Mouse (Mus musculus) heart, embryonic 13.5 days (tissue): ENCODE results near the gene Cd3eap. TPM values are rescaled to one million over a fixed set of nuclear protein-coding genes. Genes with fewer than 3 reads are reported as not detected.

Experiments used
- ATAC-seq: fragments of 200-750 bp; cut with Nextera tagmentation; 2 replicates; pipeline ENCODE4 v1.8.0; 2017; ENCODE audit warnings: moderate TSS enrichment; ENCODE audit not compliant: insufficient number of reproducible peaks, low FRiP score, low TSS enrichment; ENCODE audit errors: extremely low read depth
- H3K27ac ChIP-seq: fragments of 300-500 bp; sonication (generic); replicated peaks from 2 replicates; pipeline ENCODE4 v1.5.1; 2015; ENCODE audit warnings: moderate library complexity, mild to moderate bottlenecking, inconsistent platforms
- H3K27me3 ChIP-seq: fragments of 300-500 bp; sonication (generic); replicated peaks from 2 replicates; pipeline ENCODE4 v1.6.1; 2015; ENCODE audit warnings: mild to moderate bottlenecking, inconsistent platforms
- H3K36me3 ChIP-seq: fragments of 300-500 bp; sonication (generic); 2 replicates; pipeline ENCODE4 v1.6.1; 2015; ENCODE audit warnings: mild to moderate bottlenecking, inconsistent platforms
- H3K4me1 ChIP-seq: fragments of 300-500 bp; sonication (generic); 2 replicates; pipeline ENCODE4 v1.6.1; 2015; ENCODE audit warnings: inconsistent platforms
- H3K4me2 ChIP-seq: fragments of 300-500 bp; sonication (generic); 2 replicates; pipeline ENCODE4 v1.6.1; 2015; ENCODE audit warnings: inconsistent platforms, mild to moderate bottlenecking, moderate library complexity
- H3K4me3 ChIP-seq: fragments of 300-500 bp; sonication (generic); 2 replicates; pipeline ENCODE4 v1.5.1; 2015; ENCODE audit warnings: moderate library complexity, mild to moderate bottlenecking, inconsistent platforms
- H3K9ac ChIP-seq: fragments of 300-500 bp; sonication (generic); 2 replicates; pipeline ENCODE4 v1.6.1; 2015; ENCODE audit warnings: inconsistent platforms, mild to moderate bottlenecking, moderate library complexity
- H3K9me3 ChIP-seq: fragments of 300-500 bp; sonication (generic); 2 replicates; pipeline ENCODE4 v1.6.1; 2016; ENCODE audit warnings: inconsistent platforms
- WGBS: fragments of 180-500 bp; shearing (Covaris S2); methylation state at CpG from one replicate; pipeline ENCODE4 v1.1.7; 2015; ENCODE audit warnings: mixed read lengths; 5-methylcytosine and 5-hydroxymethylcytosine counted together
- polyA plus RNA-seq: library from polyadenylated mRNA; unstranded; fragments of >200 nt; fragmentation: Nextera tagmentation; extraction: Ambion mirVana; gene quantifications from 2 replicates; pipeline ENCODE4 v1.2.1, GENCODE M21; 2015

Cd3eap gene
- polyA plus RNA-seq, result 17.4 and 19.8 TPM in 2 replicates

DNA sequence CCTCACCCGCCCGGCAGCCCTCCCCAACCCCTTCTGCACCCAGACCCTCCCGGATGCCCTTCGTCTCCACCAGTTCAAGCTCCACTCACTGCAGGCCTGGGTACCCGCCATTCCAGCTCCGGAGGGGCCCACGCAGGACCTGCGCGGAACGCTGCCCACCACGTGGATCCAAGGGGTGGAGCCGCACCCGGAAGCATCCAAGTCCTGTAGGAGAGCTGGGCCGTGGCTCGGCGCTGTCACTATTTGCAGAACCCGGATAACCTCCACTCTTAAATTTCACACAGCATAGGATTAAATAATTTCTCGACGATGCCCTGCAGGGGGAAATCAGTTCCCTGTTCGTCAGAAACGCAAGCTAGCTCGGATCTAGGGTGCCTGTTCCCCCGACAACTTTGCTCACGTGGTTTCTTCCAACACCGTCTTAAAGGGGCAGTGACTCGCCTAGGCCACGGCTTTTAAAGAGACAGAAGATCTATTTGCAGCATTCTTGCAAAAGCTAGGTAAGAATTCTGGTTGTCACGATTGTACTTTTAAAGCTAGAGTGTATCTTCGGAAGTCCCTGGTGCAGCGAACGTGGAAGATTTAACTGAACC is at the start of gene Cd3eap, which contains the start of gene Ppp1r13l:
Gene Cd3eap, minus strand, starts transcription at position 185 of the 593 bp plus-strand sequence.
Gene Ppp1r13l, plus strand, starts transcription at position 451 of the 593 bp plus-strand sequence.
- Histone ChIP-seq H3K4me2 (peak within 1 kb of the TSS; percentile 99), H3K27me3 (no peaks in the 10 kb centered on the region), H3K4me3 (peak within 1 kb of the TSS; percentile 62), H3K4me1 (peaks cover 47% of the 10 kb centered on the region), H3K9ac (peak within 1 kb of the TSS; percentile 89), H3K36me3 (peaks cover 38% of the 10 kb centered on the region), H3K9me3 (no peaks in the 10 kb centered on the region), H3K27ac (peak within 1 kb of the TSS; percentile 88)
- under 1% methylated on average over 31 of the region's 31 CpGs for WGBS
- ATAC-seq, result peak; percentile 53

DNA sequence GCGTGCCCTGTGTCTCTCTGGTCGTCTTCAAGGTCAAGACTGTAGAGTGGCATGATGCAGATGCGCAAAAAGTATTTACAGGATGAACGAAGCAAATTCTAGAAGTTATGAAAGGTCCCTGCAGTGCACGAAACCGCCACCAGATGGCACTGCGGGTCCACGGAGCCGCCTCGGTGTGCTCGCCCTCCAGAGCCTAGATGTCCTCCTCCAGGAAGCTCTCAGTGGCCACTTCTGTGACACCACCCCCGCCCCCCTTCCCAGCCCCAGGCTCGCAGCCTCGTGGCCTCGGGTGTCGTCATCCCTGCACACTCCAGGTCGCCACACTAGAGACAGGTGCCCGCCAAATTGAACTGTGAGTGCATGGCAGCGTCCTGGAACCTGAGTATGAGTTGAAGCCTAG is 46.1 kb upstream of the Cd3eap start:
- Histone ChIP-seq H3K36me3 (no peaks in the 10 kb centered on the region), H3K4me3 (0 out of 2 replicates have a peak overlapping the region, but pooled peaks have one; percentile 19), H3K9ac (0 out of 2 replicates have a peak overlapping the region, but pooled peaks have one; percentile 61), H3K9me3 (peaks cover 6% of the 10 kb centered on the region), H3K27ac (no peak overlapping the region), H3K27me3 (peaks cover 54% of the 10 kb centered on the region), H3K4me1 (peaks cover 27% of the 10 kb centered on the region), H3K4me2 (peak overlapping the region; percentile 52)
- ATAC-seq, result no peak; the same call in 1 of the 2 replicates
- WGBS, result 2% methylated on average over 19 of the region's 19 CpGs

DNA sequence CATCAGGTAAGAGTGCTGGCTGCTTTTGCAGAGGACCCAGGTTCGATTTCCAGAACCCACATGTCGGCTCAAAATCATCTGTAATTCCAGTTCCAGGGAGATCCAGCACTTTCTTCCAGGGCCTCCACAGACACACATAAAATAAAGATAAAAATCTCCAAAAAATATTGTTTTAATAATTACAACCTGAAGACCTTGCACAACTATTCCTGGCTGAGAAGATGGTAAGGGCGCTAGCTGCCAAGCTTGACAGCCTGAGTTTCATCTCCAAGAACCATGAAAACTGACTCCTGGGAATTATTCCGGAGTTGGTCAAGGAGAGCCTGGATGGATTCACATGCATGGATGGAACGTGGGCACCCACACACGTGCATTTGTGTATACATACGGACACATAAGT is 45.2 kb upstream of the Cd3eap start, which contains the start of gene Ckm:
Gene Ckm, plus strand, starts transcription at position 301 of the 400 bp plus-strand sequence.
- H3K36me3 ChIP-seq, result no peaks in the 10 kb centered on the region
- peaks cover 6% of the 10 kb centered on the region for H3K9me3 ChIP-seq
- ATAC-seq, result no peak
- H3K9ac ChIP-seq, result peak within 1 kb of the TSS; percentile 80
- 47% methylated on average over 7 of the region's 7 CpGs for WGBS
- H3K27ac ChIP-seq, result no peak within 1 kb of the TSS
- peak within 1 kb of the TSS; percentile 70 for H3K4me3 ChIP-seq
- peaks cover 61% of the 10 kb centered on the region for H3K27me3 ChIP-seq
- peak within 1 kb of the TSS; percentile 98 for H3K4me2 ChIP-seq
- H3K4me1 ChIP-seq, result peaks cover 24% of the 10 kb centered on the region

DNA sequence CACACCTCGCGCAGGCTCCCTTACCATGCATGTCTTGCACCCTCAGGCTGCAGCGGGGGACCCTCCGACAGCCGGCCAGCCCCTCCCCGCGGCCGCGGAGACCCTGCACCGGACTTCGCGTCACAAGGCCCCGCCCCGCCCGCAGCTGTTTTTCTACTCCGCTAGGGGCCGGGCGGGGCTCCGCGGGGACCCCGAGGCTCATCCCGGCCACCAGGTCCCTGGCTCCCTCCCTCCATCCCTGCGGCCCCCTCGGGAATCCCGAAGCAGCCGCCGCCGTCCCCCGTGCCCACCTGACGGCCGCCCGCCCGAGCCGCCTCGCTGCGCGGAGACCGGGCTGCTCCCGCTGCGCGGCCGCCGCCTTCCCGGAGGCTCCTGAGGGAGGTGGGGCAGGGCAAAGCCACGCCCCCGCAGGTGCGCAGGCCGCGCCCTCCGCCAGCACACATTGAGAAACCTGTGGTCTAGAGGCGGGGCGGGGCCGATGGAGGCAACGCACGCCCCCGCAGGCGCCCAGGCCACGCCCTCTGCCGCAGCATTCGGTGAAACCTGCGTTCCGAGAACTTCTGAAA is 44.5 kb upstream of the Cd3eap start, which contains the start of gene Klc3:
Gene Klc3, minus strand, starts transcription at position 374 of the 566 bp plus-strand sequence.
- Histone ChIP-seq H3K4me2 (peak within 1 kb of the TSS; percentile 98), H3K27me3 (peaks cover 68% of the 10 kb centered on the region), H3K27ac (no peak within 1 kb of the TSS), H3K36me3 (no peaks in the 10 kb centered on the region), H3K9ac (peak within 1 kb of the TSS; percentile 80), H3K4me3 (peak within 1 kb of the TSS; percentile 70), H3K9me3 (peaks cover 6% of the 10 kb centered on the region), H3K4me1 (peaks cover 23% of the 10 kb centered on the region)
- WGBS, result 1% methylated on average over 62 of the region's 62 CpGs
- ATAC-seq, result peak; percentile 66

DNA sequence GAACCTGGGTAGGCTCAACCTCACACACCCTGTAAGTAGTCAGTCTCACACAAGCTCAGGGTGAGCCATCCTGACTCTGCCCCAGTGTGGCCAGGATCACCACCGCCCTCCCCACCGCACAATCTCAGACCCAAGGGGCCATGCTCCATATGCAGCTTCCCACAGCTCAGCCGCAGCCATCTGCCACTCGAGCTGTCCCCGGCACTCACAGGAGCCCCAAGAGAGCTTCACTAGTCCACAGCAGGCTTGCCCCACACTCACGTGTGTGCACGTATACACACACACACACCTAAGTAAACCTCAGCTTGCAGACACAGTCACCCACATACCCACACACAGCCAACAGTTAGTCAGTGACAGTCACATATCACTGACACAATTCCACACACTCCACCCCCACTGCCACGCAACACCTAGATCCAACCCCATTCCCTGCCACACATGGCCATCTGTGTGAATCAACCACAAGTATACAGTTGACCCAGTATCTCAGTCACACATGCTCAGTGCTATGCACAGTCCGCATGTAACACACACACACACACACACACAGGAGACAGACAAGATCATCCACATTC is 43.3 kb upstream of the Cd3eap start:
- Histone ChIP-seq H3K9me3 (peaks cover 6% of the 10 kb centered on the region), H3K27ac (no peak overlapping the region), H3K9ac (no peak overlapping the region), H3K4me1 (peaks cover 23% of the 10 kb centered on the region), H3K4me2 (no peak overlapping the region), H3K36me3 (no peaks in the 10 kb centered on the region), H3K4me3 (no peak overlapping the region), H3K27me3 (peaks cover 68% of the 10 kb centered on the region)
- WGBS, result 80% methylated on average over 9 of the region's 9 CpGs
- no peak for ATAC-seq

DNA sequence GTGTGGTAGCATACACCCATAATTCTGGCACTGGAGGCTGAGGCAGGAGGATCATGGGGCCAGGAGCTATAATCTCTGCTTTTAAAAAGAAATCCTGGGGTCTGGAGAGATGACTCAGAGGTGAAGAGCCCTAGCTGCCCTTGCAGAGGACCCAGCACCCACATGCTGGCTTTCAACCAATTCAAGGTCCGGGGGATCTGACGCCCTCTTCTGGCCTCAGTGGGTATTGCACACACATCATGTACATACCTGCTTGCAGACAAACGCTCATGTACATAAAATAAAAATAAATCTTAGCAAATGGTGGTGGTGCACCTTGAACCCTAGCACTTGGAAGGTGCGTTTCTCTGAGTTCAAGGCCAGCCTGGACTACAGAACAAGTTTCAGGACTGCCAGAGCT is 41.7 kb upstream of the Cd3eap start:
- Histone ChIP-seq H3K4me1 (peaks cover 23% of the 10 kb centered on the region), H3K36me3 (peaks cover under 1% of the 10 kb centered on the region; the same call in 1 of the 2 replicates), H3K27ac (no peak overlapping the region), H3K4me3 (no peak overlapping the region), H3K9ac (no peak overlapping the region), H3K9me3 (peaks cover 6% of the 10 kb centered on the region), H3K4me2 (no peak overlapping the region), H3K27me3 (peaks cover 62% of the 10 kb centered on the region)
- no peak for ATAC-seq
- WGBS, result 73% methylated on average over 4 of the region's 4 CpGs

DNA sequence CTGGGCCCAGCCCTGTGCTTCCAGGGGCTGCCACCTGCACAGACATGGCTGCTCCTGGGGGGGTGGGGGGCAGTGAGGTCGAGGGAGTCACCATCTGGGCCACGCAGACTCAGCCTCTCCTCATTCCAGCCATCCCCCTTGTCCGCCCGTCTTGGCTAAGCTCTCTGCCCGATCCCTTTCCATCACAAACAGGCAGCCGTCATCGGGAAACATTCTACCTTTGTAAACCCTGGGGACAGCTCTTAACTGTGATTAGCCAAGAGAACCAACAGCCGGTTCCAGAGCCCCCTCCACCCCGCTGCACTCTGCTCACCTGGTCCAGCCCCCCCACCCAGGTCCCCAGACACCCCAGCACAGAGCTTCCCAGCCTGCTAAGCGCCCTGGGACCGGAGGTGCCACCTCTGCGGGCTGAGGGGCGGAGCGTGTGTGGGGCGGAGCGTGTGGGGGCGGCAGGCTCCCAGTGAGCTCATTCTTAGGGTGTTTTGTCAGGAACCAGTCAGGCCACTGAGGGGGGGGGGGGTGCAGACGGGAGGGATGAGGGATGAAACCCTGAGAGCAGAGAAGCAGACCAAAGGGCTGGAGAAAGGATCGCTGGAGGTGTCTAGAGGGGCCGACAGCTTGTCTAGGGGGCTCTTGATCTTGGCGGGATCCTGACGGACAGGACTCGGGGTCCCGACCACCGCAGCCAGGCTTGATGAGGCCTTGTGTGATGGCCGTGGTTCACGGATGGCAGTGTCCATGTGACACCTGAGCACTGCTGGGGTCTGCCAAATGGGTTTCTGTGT is 40.4 kb upstream of the Cd3eap start:
- WGBS, result 2% methylated on average over 27 of the region's 27 CpGs
- peaks cover 13% of the 10 kb centered on the region for H3K36me3 ChIP-seq
- peaks cover 20% of the 10 kb centered on the region for H3K4me1 ChIP-seq
- H3K4me2 ChIP-seq, result peak overlapping the region; percentile 70
- ATAC-seq, result no peak
- peak overlapping the region; percentile 45 for H3K4me3 ChIP-seq
- peaks cover 6% of the 10 kb centered on the region for H3K9me3 ChIP-seq
- H3K9ac ChIP-seq, result peak overlapping the region; percentile 73
- no peak overlapping the region for H3K27ac ChIP-seq
- peaks cover 56% of the 10 kb centered on the region for H3K27me3 ChIP-seq

DNA sequence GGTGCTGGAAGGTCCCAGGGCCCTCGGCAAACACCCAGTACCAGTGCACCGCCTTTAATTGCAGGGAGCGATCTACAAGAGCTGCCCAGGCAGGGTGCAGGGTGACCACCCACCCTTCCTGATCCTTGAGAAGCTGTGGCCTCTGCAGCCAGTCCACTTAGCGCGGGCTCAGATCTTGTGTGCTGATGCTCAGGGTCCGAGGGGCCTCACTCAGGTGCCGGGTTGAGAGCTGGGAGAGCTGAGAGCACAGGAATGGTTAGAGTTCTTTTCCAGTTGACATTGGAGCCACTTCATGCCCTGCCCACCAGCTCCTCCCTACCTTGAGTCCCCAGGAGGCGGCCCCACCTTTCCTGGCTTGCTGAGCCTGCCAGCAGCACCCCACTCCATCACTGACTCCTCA is 35.2 kb upstream of the Cd3eap start:
- ATAC-seq, result no peak
- Histone ChIP-seq H3K4me1 (peaks cover 4% of the 10 kb centered on the region; the same call in 1 of the 2 replicates), H3K36me3 (peaks cover 65% of the 10 kb centered on the region), H3K27me3 (peaks cover 7% of the 10 kb centered on the region; the same call in 1 of the 2 replicates), H3K9me3 (no peaks in the 10 kb centered on the region), H3K9ac (no peak overlapping the region), H3K27ac (no peak overlapping the region), H3K4me3 (no peak overlapping the region), H3K4me2 (no peak overlapping the region)
- WGBS, result 85% methylated on average over 8 of the region's 8 CpGs

DNA sequence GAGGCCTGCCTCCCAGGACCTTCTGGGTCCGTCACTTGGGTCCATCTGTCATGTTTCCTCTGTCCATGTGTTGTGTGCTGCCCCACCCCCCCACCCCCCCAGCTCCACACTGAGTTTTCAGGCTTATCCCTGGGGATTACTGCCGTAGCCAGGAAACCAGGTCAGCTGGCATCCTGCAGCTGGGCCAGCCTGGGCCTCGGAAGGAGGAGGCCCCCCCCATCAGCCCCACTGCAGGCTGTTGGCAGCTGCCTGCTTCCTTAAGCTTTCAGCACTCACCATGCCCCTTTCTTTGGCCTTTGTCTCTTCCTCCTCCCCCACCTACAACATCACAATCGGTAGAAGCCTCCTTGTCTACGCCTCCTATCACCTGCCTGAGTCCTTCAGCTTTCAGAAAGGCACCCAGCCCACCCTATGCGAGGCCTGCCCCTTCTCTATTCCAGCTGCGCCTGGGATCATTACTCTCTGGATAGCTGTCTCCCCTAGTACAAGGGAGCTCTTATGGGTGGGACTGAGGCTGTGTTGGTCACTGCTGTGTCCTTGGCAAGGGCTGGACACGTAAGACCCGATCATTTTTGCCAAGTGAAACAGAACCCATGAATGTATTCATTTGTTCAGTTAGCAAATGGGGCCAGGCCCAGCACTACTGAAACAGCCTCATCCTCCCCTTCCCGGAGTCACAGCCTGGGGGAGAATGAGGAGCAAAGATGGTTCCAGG is 29.6 kb upstream of the Cd3eap start:
- WGBS, result 68% methylated on average over 10 of the region's 10 CpGs
- H3K4me1 ChIP-seq, result no peaks in the 10 kb centered on the region
- no peaks in the 10 kb centered on the region for H3K9me3 ChIP-seq
- no peak for ATAC-seq
- no peak overlapping the region for H3K4me2 ChIP-seq
- H3K4me3 ChIP-seq, result no peak overlapping the region
- peaks cover 99% of the 10 kb centered on the region for H3K36me3 ChIP-seq
- no peaks in the 10 kb centered on the region for H3K27me3 ChIP-seq
- no peak overlapping the region for H3K27ac ChIP-seq
- H3K9ac ChIP-seq, result no peak overlapping the region

DNA sequence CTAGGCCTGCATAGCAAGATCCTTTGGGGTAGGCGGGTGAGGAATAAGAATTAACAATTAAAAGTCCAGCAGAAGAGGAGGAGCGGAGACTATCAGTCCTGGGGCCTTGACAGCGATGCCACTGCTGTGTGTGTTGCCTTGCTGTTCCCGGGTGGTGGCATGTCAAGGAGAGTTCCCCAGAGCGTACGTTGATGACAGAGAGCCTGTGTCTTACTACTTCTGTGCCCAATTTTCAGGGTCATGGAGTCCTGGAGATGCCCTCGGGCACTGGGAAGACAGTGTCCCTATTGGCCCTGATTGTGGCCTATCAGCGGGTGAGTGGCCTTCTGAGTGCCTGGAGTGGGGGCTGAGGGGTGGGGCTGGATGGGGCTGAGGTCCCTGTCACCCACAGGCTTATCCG is 24.4 kb upstream of the Cd3eap start:
- Histone ChIP-seq H3K36me3 (peaks cover 57% of the 10 kb centered on the region), H3K4me3 (no peak overlapping the region), H3K4me2 (no peak overlapping the region), H3K27me3 (no peaks in the 10 kb centered on the region), H3K9ac (no peak overlapping the region; the same call in 1 of the 2 replicates), H3K4me1 (peaks cover 13% of the 10 kb centered on the region), H3K9me3 (no peaks in the 10 kb centered on the region), H3K27ac (no peak overlapping the region)
- WGBS, result 89% methylated on average over 9 of the region's 9 CpGs
- no peak for ATAC-seq
